Mouse (Mus musculus): ENCODE data around the gene Zfp58. TPM values are rescaled to one million over a fixed set of nuclear protein-coding genes. Genes with fewer than 3 reads are reported as not detected.

The Zfp58 gene
- 4.6 and 5.1 TPM in 2 replicates for polyA plus RNA-seq (2012; rRNA removed)

GRCm38 (mm10) chr13:67500084-67500719 lies at the start of gene Zfp58:
Gene Zfp58, minus strand, starts transcription at chr13:67500555.

GRCm38 (mm10) chr13:67525753-67526410 lies 25.5 kb upstream of the Zfp58 start, which contains the start of the genes Gm26965 and Zfp87:
Gene Gm26965, minus strand, starts transcription at chr13:67526151.
Gene Zfp87, minus strand, starts transcription at chr13:67526177.

GRCm38 (mm10) chr13:67483625-67484423 lies 16.5 kb downstream of the Zfp58 start, which contains the start of gene Zfp874b:
Gene Zfp874b, minus strand, starts transcription at chr13:67484258.

DNA sequence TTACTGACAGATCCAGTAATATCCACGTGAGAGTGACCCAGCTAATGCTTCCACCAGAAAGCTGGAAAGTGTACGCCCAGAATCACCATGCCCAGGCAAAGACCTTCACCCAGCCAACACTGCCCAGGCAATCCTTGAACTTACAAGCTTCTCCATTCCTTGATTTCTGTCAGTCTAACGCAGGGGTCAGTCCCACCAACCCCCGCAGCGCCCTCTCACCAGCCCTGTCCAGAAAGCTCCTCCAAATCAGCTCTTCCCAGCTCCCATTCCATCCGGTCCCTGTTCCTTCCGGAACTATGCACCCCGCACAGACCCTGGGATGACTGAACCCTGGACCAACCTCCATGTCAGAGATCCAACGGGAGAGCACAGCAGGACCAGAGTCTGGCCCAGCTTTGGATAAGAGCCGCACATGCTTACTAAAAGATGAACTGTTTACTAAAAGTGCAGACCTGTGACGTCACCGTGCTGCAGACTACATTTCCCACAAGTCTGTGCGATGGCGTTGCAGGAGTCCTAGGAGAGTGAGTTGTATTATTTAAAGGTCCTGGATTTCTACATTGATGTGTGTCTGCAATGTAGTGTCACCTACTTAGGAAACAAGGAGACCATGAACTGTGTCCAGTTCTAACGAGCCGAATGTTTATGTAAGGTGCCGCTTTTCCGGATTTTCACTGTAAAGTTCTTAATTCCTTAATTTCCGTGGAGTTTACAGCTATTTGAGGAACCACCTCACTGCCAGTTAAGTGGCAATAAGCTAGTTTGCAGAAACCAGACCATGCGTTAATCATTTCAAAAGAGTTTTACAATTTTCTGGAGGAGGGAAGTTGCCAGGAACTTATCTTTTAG lies 49.0 kb downstream of the Zfp58 start, which contains the start of gene Zfp874a:
Gene Zfp874a, minus strand, starts transcription at position 453 of the 849 bp plus-strand sequence.

Other genes starting within 250 kb of the Zfp58 start
- gene Zfp458, start 222.1 kb downstream of the Zfp58 start, polyA plus RNA-seq (2012; rRNA removed): 3.8 and 4.3 TPM in 2 replicates
- gene Zfp457, start 194.1 kb downstream of the Zfp58 start, polyA plus RNA-seq (2012; rRNA removed): 1.9 and 2.0 TPM in 2 replicates
- 2.2 and 2.3 TPM in 2 replicates for gene Zfp595, start 168.0 kb downstream of the Zfp58 start, polyA plus RNA-seq (2012; rRNA removed)
- not detected in 2 replicates for gene Gm28044, start 140.0 kb downstream of the Zfp58 start, polyA plus RNA-seq (2012; rRNA removed)
- gene Zfp953, start 139.9 kb downstream of the Zfp58 start, polyA plus RNA-seq (2012; rRNA removed): 0.51 and 0.56 TPM in 2 replicates
- 0.11 TPM in 1 of 2 replicates, not detected in the other for gene Gm28041, start 124.8 kb downstream of the Zfp58 start, polyA plus RNA-seq (2012; rRNA removed)
- 0.36 and 0.48 TPM in 2 replicates for gene Zfp456, start 124.7 kb downstream of the Zfp58 start, polyA plus RNA-seq (2012; rRNA removed)
- gene Zfp429, start 100.7 kb downstream of the Zfp58 start, polyA plus RNA-seq (2012; rRNA removed): 4.5 and 4.6 TPM in 2 replicates
- 1.7 and 2.2 TPM in 2 replicates for gene Zfp459, start 79.1 kb downstream of the Zfp58 start, polyA plus RNA-seq (2012; rRNA removed)
- 4.6 and 5.2 TPM in 2 replicates for gene Zfp874a, start 48.9 kb downstream of the Zfp58 start, polyA plus RNA-seq (2012; rRNA removed)
- 5.9 and 6.4 TPM in 2 replicates for gene Zfp874b, start 16.3 kb downstream of the Zfp58 start, polyA plus RNA-seq (2012; rRNA removed)
- 0.16 TPM in 1 of 2 replicates, not detected in the other for gene Gm26965, start 25.6 kb upstream of the Zfp58 start, polyA plus RNA-seq (2012; rRNA removed)
- 23.2 and 26.7 TPM in 2 replicates for gene Zfp87, start 25.6 kb upstream of the Zfp58 start, polyA plus RNA-seq (2012; rRNA removed)
- 8.2 and 8.6 TPM in 2 replicates for gene Zfp748, start 53.3 kb upstream of the Zfp58 start, polyA plus RNA-seq (2012; rRNA removed)
- gene Zfp729b, start 109.2 kb upstream of the Zfp58 start, polyA plus RNA-seq (2012; rRNA removed): 3.9 and 4.2 TPM in 2 replicates
- not detected in 2 replicates for gene Gm49345, start 137.2 kb upstream of the Zfp58 start, polyA plus RNA-seq (2012; rRNA removed)
- 3.3 and 4.4 TPM in 2 replicates for gene Zfp729a, start 137.2 kb upstream of the Zfp58 start, polyA plus RNA-seq (2012; rRNA removed)
- 10.4 and 11.8 TPM in 2 replicates for gene Zfp738, start 186.5 kb upstream of the Zfp58 start, polyA plus RNA-seq (2012; rRNA removed)
- gene Zfp65, start 228.6 kb upstream of the Zfp58 start, polyA plus RNA-seq (2012; rRNA removed): 9.0 and 9.1 TPM in 2 replicates

All from central nervous system, embryonic 18 days (tissue).